Mouse (Mus musculus) heart, adult 2 months (tissue): ENCODE measurements around the gene Lrrc36.

Experiments used
- CTCF ChIP-seq: fragments of 200-600 bp; IDR thresholded peaks from 2 replicates; pipeline ENCODE4 v1.8.1; 2022; ENCODE audit warnings: antibody characterized with exemption, mild to moderate bottlenecking, moderate library complexity
- EP300 ChIP-seq: fragments of 200-500 bp; IDR thresholded peaks from 2 replicates; pipeline ENCODE4 v1.6.1; 2011; ENCODE audit warnings: low read depth, low read length, control low read depth; ENCODE audit not compliant: insufficient read depth
- POLR2A ChIP-seq: fragments of 200-500 bp; IDR thresholded peaks from 2 replicates; pipeline ENCODE4 v1.6.1; 2011; ENCODE audit warnings: mild to moderate bottlenecking, low read depth, low read length, control low read depth; ENCODE audit not compliant: insufficient read depth

GRCm38 (mm10) chr8:105393915-105394314 lies 19.5 kb upstream of the Lrrc36 start:
- TF ChIP-seq EP300: no peak
- TF ChIP-seq CTCF: no peak
- no peak for TF ChIP-seq POLR2A
